Mouse (Mus musculus) heart, postnatal 14 days (tissue): ENCODE data around the gene Cib2. TPM values are rescaled to one million over a fixed set of nuclear protein-coding genes. Genes with fewer than 3 reads are reported as not detected.
"Not testable (repeated sequence)": the region's sequence is repeated elsewhere in the genome, so short reads cannot be mapped to it uniquely, and the experiment has no call there.

Source experiments
- DNase-seq, 2 experiments: peaks; one replicate each; pipeline ENCODE4 v3.0.0; 2021 to 2022
- intact Hi-C: fragments of 180-260 bp; cut with DNase I; formaldehyde crosslinking; loops from one replicate; pipeline ENCODE4 v1.15.1; 2025
- long read RNA-seq, 2 experiments: library from polyadenylated mRNA; stranded (forward); transcript quantifications; one replicate each; pipeline ENCODE4 v2.0.0; 2021
- total RNA-seq, 2 experiments: library from RNA; stranded (reverse); gene quantifications; 2 replicates each; pipeline ENCODE4 v1.2.3; 2021

Cib2 gene
- total RNA-seq = 1 to 10 TPM in 1 of 2 experiments, under 1 TPM in 1; 0.71 to 3.4 TPM
- long read RNA-seq, experiment 1, partial matches to known transcripts = 0 of 1 reads
- long read RNA-seq, experiment 1, other reads (novel, unspliced or antisense) = 0 of 1 reads
- long read RNA-seq, experiment 2, transcript Cib2-201 (6 exons, 1,433 nt) = major isoform, 7 of 7 reads
- long read RNA-seq, experiment 2, partial matches to known transcripts = 0 of 7 reads
- long read RNA-seq, experiment 2, other reads (novel, unspliced or antisense) = 0 of 7 reads

GRCm38 (mm10) chr9:54559771-54560471 is at the start of gene Cib2:
Gene Cib2 (minus strand): TSS chr9:54560218.
- DNase-seq = peak; percentile 75 to 81
- intact Hi-C loops = loop anchor here (5.0 kb wide), 2 partner anchors 47 to 117 kb away; no protein-coding TSS in a partner anchor

- peak; percentile 61 to 72 for DNase-seq
- intact Hi-C loops = loop anchor here (5.0 to 10.0 kb wide), 2 partner anchors 43 to 170 kb away; partner anchors contain the start of gene Cib2
Observed at GRCm38 (mm10) chr9:54604886-54605285, 44.9 kb upstream of the Cib2 start.

DNA sequence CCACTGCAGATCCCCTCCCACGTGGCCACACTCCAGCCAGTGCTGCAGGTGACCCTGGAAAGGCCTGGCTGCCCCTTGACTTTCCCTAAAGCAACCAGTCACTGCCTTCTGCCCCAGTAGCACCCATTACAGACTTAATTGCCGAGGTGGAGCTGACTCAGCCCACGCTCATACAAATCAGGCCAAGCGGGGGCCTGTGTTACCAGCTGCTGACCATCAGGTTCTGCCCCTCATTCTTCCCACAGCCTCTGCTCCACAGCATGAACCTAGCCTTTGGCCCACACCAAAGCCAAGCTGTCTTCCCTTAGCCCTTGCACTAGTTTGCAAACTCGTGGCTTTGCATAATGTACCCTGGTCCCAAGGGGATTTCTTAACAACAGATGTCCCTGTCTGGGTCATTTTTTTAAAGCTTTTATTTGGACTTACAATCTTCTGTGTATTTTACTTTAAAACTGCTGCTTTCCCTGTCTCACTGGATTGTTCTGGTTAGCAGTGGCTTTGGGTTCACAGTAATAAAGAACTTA is 44.2 kb upstream of the Cib2 start:
- no peak for DNase-seq
- intact Hi-C loops = loop anchor here (10.0 kb wide), 1 partner anchor 169 kb away; no protein-coding TSS in a partner anchor

DNA sequence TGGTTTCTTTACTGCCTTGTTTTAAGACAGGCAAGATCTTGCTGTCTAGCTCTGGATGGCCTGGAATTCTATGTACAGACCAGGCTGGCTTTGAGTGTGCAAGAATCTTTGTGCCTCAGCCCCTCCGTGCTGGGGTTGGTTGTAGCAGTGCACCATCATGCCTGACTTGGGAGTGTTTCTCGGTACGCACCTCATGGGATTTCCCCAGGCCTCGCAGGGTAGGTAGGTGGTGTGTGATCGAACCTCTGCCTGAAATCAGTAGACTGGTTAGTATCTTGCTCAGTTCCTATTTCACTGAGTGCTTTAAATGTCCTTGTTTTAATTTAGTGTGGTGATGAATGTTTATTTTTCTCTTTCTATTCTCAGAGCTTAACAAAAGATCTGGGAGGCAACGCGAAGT is 42.9 kb upstream of the Cib2 start:
- intact Hi-C loops = loop anchor here (10.0 kb wide), 1 partner anchor 168 kb away; no protein-coding TSS in a partner anchor
- DNase-seq = no peak

DNA sequence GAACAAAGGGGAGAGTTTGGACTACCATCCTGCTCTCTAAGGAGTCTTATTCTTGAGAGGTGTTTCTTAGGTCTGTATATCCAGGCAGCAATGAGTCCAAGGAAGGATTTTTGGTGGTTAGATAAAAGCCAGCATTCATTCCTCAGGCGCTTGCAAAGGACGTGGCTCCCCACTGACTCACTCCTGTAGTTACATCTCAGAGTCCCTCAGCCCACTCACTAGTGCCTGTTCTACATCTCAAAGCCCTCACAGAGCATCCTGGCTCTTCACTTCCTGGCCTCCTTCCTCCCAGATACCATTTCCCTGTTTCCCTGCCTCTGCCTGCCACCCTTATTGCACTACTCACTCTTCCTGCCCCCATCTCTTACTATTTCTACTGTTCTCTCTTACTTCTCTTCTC is 42.4 kb upstream of the Cib2 start:
- intact Hi-C loops = loop anchor here (10.0 kb wide), 1 partner anchor 168 kb away; no protein-coding TSS in a partner anchor
- DNase-seq = no peak

GRCm38 (mm10) chr9:54596752-54597465 is 36.9 kb upstream of the Cib2 start:
- DNase-seq = peak; percentile 12 to 16
- intact Hi-C loops = no loop called here

- DNase-seq = not testable (repeated sequence)
Observed at GRCm38 (mm10) chr9:54593652-54594051, 33.6 kb upstream of the Cib2 start.

DNA sequence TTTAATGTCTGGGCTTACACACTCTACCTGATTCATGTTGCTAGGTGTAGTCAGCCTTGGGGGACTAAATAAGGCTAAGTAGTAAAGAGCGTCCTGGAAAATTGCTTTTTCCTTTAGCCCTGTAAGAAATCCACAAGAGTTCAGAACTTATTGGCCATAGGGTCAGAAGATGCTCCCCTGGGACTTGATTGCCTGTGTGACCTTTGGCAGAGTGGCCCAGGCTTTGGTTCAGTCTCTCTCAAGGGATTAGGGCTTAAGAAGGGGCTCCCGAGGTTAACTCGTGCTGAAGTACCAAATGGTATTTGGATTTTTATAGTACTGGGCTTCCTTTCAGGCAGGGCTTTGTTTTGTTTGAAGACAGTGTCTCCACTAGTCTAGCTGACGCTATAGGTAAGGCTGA is 27.8 kb upstream of the Cib2 start:
- no peak for DNase-seq
- intact Hi-C loops = no loop called here

More at GRCm38 (mm10) chr9:54593652-54594051, 33.6 kb upstream of the Cib2 start:
- intact Hi-C loops = not testable (repeated sequence)

DNA sequence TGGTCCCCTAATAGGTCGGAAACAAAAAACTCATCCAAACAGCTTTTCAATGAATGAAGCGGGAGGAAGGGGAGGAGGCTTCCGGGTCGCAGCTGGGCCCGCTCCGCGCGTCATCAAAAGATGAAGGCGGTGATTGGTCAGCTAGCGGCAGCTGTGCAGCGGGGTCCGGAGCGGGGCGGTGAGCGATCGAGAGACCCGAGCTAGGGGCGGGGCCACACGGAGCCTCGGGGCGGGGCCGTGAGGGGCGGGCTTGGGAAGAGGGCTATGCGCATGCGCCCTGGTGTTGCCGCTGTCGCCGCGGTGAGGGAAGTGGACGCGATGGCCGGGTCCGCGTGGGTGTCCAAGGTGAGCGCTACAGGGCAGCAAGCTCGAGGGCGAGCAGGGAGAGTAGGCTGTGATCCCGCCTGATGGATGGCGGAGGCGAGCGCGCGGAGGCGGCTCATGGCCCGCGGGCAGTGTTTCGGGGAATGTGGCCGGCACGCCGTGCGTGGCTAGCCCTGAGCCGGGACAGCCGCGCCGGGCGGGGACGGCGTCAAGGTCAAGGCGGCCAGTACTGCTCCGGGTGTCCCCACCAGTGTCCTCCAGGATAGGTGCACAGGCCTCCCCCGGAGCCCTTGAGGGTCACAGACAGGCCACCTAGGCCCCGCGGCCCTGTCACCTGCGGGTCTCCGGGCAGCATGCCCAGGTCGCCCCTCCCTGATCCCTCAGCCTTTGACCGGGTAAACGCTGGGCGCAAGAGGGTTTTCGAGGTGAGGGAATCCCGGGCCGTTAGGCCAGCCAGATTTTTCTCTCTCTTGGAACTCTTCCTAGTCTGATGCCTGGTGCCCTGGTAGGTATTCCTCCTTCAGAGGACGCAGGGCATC is 26.4 kb upstream of the Cib2 start, which contains the start of gene Idh3a:
Gene Idh3a (plus strand): TSS at position 136 of the 863 bp plus-strand sequence.
- intact Hi-C loops = no loop called here
- peak; percentile 99 for DNase-seq

- DNase-seq = no peak
- intact Hi-C loops = no loop called here
Observed at GRCm38 (mm10) chr9:54585839-54586198, 25.8 kb upstream of the Cib2 start.

GRCm38 (mm10) chr9:54584127-54584526 is 24.1 kb upstream of the Cib2 start:
- DNase-seq, intact Hi-C loops: not testable (repeated sequence)

DNA sequence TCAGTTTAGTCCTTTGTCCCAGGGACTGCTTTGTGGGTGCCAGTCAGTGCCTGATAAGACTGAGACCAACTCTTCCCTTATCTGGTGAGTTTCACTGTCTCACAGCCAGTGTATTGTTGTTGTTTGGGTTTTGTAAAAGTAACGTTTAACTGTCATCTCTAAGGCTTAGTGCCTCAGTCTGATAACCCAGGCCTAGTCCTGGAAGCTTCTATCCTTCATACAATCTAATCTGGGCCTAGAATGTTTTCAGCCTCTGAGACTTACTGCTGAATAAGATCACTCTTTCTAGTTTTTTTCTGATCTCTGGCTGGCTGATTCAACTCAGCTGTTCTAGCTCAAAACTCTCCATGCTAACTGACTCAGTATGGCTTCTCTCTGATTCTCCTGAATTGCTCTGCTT is 23.7 kb upstream of the Cib2 start:
- intact Hi-C loops = no loop called here
- no peak for DNase-seq

- intact Hi-C loops = no loop called here
- no peak for DNase-seq
Observed at GRCm38 (mm10) chr9:54571130-54571839, 11.3 kb upstream of the Cib2 start.

GRCm38 (mm10) chr9:54568732-54569131 is 8.7 kb upstream of the Cib2 start:
- intact Hi-C loops = no loop called here
- no peak for DNase-seq

DNA sequence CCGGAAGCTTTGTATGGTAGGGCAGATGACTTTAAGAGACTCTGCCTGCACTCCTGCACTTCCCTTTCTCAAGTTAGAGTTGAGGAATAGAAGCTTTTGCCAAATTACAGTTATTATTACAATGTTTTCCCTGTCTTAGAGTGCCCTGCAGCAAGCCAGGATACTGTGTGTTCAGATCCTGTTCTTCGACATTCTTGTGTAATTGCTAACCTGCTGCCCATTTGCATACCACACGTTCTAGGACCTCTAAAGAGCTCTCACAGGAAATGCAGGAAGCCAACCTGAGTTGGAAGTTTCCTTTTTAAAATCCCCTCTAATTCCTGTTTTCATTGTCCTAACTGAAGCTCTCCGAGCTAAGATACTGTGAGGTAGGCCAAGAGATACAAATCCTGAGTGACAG is 6.9 kb upstream of the Cib2 start:
- DNase-seq = no peak

DNA sequence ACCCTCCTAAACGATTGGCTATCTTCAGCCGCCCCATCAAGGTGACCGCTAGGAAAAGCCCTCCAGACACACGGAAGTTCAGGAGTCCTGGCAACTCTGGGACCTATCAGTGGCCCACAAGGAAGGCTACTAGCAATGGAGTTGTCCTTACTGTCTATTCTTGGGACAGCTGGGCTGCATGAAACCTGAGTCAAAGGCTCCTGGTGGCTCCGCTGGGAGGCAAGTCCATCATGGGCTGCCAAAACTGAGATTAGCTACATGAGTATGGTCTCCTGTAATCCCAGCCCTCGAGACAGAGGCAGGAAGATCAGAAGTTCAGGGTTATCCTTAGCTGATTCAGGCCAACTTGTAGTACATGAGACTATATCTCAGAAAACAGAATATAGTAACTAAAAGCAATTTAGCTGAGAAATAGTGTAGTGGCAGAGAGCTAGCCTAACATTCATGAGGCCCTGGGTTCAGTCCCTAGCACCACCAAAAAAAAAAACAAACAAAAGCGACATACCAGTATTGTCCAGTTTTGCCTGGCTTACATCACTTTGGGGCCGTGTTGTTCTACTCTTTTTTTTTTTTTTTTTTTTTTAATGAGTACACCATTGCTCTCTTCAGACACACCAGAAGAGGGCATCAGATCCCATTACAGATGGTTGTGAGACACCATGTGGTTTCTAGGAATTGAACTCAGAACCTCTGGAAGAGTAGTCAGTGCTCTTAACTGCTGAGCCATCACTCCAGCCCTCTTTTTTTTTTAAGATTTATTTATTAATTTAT is 998 bp upstream of the Cib2 start:
- intact Hi-C loops = loop anchor here (5.0 kb wide), 2 partner anchors 46 to 116 kb away; no protein-coding TSS in a partner anchor
- DNase-seq = no peak

More for the DNA sequence above, 6.9 kb upstream of the Cib2 start:
- intact Hi-C loops = no loop called here

DNA sequence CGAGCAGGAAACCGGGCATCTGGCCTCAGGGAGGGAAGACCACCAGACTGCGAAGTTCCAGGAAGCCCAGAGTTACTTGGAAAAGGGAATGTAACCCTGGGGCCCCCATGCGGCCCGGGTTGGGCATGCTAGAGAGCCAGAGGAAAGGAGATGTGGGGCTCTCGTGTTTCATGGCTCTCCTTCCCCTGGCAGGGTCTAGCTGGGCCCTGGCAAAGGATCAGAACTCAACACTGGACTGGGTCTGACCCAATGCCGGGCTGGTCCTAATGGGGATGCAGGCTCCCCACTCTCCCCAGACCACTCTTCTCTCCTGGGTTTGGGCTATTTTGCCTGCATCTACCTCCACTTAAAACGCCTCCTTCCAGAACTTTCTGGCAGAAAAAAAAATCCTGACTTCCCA is 1.3 kb downstream of the Cib2 start:
- no peak for DNase-seq
- intact Hi-C loops = no loop called here

DNA sequence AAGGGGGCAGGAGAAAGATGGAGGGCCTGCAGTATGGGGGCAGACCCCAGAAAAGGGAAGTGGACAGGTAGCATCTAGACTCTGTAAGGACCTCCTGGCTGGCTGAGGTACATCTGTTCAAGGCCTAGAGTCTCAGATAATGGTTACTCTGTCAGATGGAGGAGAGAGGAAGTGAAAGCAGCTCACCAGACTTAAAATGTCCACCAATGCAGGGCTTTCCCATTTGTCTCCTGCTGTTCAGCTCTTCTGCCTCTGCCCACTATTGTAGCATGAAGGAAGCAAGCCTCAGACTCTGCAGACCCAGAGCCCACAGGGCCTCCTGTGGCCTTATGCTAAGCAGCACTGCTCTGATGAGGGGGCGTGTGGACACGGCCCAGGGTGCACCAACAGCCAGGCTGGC is 5.0 kb downstream of the Cib2 start:
- DNase-seq = no peak
- intact Hi-C loops = no loop called here
